Mouse (Mus musculus) liver, embryonic 16.5 days (tissue): ENCODE data around the gene Lipc. TPM values are rescaled to one million over a fixed set of nuclear protein-coding genes. Genes with fewer than 3 reads are reported as not detected.

ENCODE experiments used
- ATAC-seq: fragments of 200-750 bp; cut with Nextera tagmentation; 2 replicates; pipeline ENCODE4 v1.8.0; 2017; ENCODE audit warnings: low read depth, mild to moderate bottlenecking, moderate number of reproducible peaks, moderate library complexity
- H3K27ac ChIP-seq: fragments of 300-500 bp; sonication (generic); 2 replicates; pipeline ENCODE4 v1.5.1; 2014; ENCODE audit warnings: mild to moderate bottlenecking, low read length
- H3K27me3 ChIP-seq: fragments of 300-500 bp; sonication (generic); 2 replicates; pipeline ENCODE4 v1.6.1; 2014; ENCODE audit warnings: low read depth, low read length, mixed read lengths; ENCODE audit not compliant: control insufficient read depth, insufficient read depth
- H3K36me3 ChIP-seq: fragments of 300-500 bp; sonication (generic); 2 replicates; pipeline ENCODE4 v1.6.1; 2014; ENCODE audit warnings: mild to moderate bottlenecking; ENCODE audit not compliant: control insufficient read depth, insufficient read depth
- H3K4me1 ChIP-seq: fragments of 300-500 bp; sonication (generic); 2 replicates; pipeline ENCODE4 v1.6.1; 2014; ENCODE audit warnings: low read depth, low read length, mixed read lengths; ENCODE audit not compliant: control insufficient read depth
- H3K4me2 ChIP-seq: fragments of 300-500 bp; sonication (generic); 2 replicates; pipeline ENCODE4 v1.6.1; 2014; ENCODE audit warnings: low read depth, low read length, mixed read lengths
- H3K4me3 ChIP-seq: fragments of 300-500 bp; sonication (generic); 2 replicates; pipeline ENCODE4 v1.5.1; 2014; ENCODE audit warnings: low read depth, mild to moderate bottlenecking, low read length
- H3K9ac ChIP-seq: fragments of 300-500 bp; sonication (generic); 2 replicates; pipeline ENCODE4 v1.6.1; 2014; ENCODE audit warnings: low read depth, low read length
- H3K9me3 ChIP-seq: fragments of 300-500 bp; sonication (generic); replicated peaks from 2 replicates; pipeline ENCODE4 v1.6.1; 2016; ENCODE audit warnings: low read length; ENCODE audit not compliant: control insufficient read depth
- WGBS: fragments of 180-500 bp; shearing (Covaris S2); extraction: QIAGEN DNeasy Blood & Tissue Kit; methylation state at CpG from one replicate; pipeline ENCODE4 v1.1.7; 2014; ENCODE audit not compliant: insufficient replicate concordance; 5-methylcytosine and 5-hydroxymethylcytosine counted together
- polyA plus RNA-seq: library from polyadenylated mRNA; unstranded; fragments of >200 nt; fragmentation: Nextera tagmentation; extraction: Ambion mirVana; gene quantifications from 2 replicates; pipeline ENCODE4 v1.2.1, GENCODE M21; 2015

Lipc gene
- 44.3 and 45.9 TPM in 2 replicates for polyA plus RNA-seq

GRCm38 (mm10) chr9:70952126-70952525 is at the start of gene Lipc:
Gene Lipc, minus strand, starts transcription at chr9:70952226.
- no peak for ATAC-seq
- no peaks in the 10 kb centered on the region for H3K9me3 ChIP-seq
- no peak within 1 kb of the TSS for H3K27ac ChIP-seq
- no peak within 1 kb of the TSS for H3K9ac ChIP-seq
- H3K4me1 ChIP-seq, result no peaks in the 10 kb centered on the region
- WGBS, result 77% methylated on average over 4 of the region's 4 CpGs
- no peak within 1 kb of the TSS for H3K4me2 ChIP-seq
- no peaks in the 10 kb centered on the region for H3K36me3 ChIP-seq
- H3K27me3 ChIP-seq, result no peaks in the 10 kb centered on the region
- no peak within 1 kb of the TSS for H3K4me3 ChIP-seq

- Histone ChIP-seq H3K27ac (no peak overlapping the region), H3K4me1 (no peaks in the 10 kb centered on the region), H3K27me3 (no peaks in the 10 kb centered on the region), H3K9ac (no peak overlapping the region), H3K4me2 (no peak overlapping the region), H3K36me3 (no peaks in the 10 kb centered on the region), H3K4me3 (no peak overlapping the region), H3K9me3 (no peaks in the 10 kb centered on the region)
- ATAC-seq, result no peak
- 62% methylated on average over 4 of the region's 4 CpGs for WGBS
Observed at GRCm38 (mm10) chr9:70999161-70999560, 47.1 kb upstream of the Lipc start.

- no peak overlapping the region for H3K9ac ChIP-seq
- no peak overlapping the region for H3K4me3 ChIP-seq
- H3K4me2 ChIP-seq, result no peak overlapping the region
- WGBS, result 60% methylated on average over 6 of the region's 6 CpGs
- H3K27me3 ChIP-seq, result no peaks in the 10 kb centered on the region
- H3K9me3 ChIP-seq, result no peaks in the 10 kb centered on the region
- no peaks in the 10 kb centered on the region for H3K4me1 ChIP-seq
- ATAC-seq, result no peak
- H3K27ac ChIP-seq, result no peak overlapping the region
- no peaks in the 10 kb centered on the region for H3K36me3 ChIP-seq
Observed at GRCm38 (mm10) chr9:70998719-70999118, 46.7 kb upstream of the Lipc start.

GRCm38 (mm10) chr9:70993326-70993725 is 41.3 kb upstream of the Lipc start:
- WGBS, result 54% methylated on average over 6 of the region's 6 CpGs
- no peaks in the 10 kb centered on the region for H3K4me1 ChIP-seq
- no peak overlapping the region for H3K9ac ChIP-seq
- H3K36me3 ChIP-seq, result no peaks in the 10 kb centered on the region
- H3K27ac ChIP-seq, result no peak overlapping the region
- H3K27me3 ChIP-seq, result no peaks in the 10 kb centered on the region
- H3K9me3 ChIP-seq, result no peaks in the 10 kb centered on the region
- H3K4me3 ChIP-seq, result no peak overlapping the region
- H3K4me2 ChIP-seq, result no peak overlapping the region
- ATAC-seq, result no peak

- no peak for ATAC-seq
- H3K9ac ChIP-seq, result no peak overlapping the region
- no peaks in the 10 kb centered on the region for H3K36me3 ChIP-seq
- no peaks in the 10 kb centered on the region for H3K27me3 ChIP-seq
- no peaks in the 10 kb centered on the region for H3K4me1 ChIP-seq
- H3K9me3 ChIP-seq, result no peaks in the 10 kb centered on the region
- H3K4me2 ChIP-seq, result no peak overlapping the region
- WGBS, result 65% methylated on average over 5 of the region's 5 CpGs
- H3K4me3 ChIP-seq, result no peak overlapping the region
- H3K27ac ChIP-seq, result no peak overlapping the region
Observed at GRCm38 (mm10) chr9:70991401-70991800, 39.4 kb upstream of the Lipc start.

- peaks cover 2% of the 10 kb centered on the region; the same call in 1 of the 2 replicates for H3K4me1 ChIP-seq
- 42% methylated on average over 2 of the region's 2 CpGs for WGBS
- no peaks in the 10 kb centered on the region for H3K9me3 ChIP-seq
- no peak overlapping the region for H3K4me2 ChIP-seq
- H3K27me3 ChIP-seq, result no peaks in the 10 kb centered on the region
- no peaks in the 10 kb centered on the region for H3K36me3 ChIP-seq
- H3K4me3 ChIP-seq, result no peak overlapping the region
- H3K9ac ChIP-seq, result no peak overlapping the region
- ATAC-seq, result no peak; the same call in 1 of the 2 replicates
- no peak overlapping the region for H3K27ac ChIP-seq
Observed at GRCm38 (mm10) chr9:70987210-70987609, 35.2 kb upstream of the Lipc start.

- Histone ChIP-seq H3K27ac (no peak overlapping the region), H3K4me1 (peaks cover 10% of the 10 kb centered on the region), H3K4me3 (no peak overlapping the region), H3K9me3 (no peaks in the 10 kb centered on the region), H3K36me3 (no peaks in the 10 kb centered on the region), H3K27me3 (no peaks in the 10 kb centered on the region), H3K9ac (no peak overlapping the region), H3K4me2 (no peak overlapping the region)
- 75% methylated on average over 3 of the region's 3 CpGs for WGBS
- ATAC-seq, result no peak
Observed at GRCm38 (mm10) chr9:70982991-70983480, 31.0 kb upstream of the Lipc start.

GRCm38 (mm10) chr9:70981721-70982120 is 29.7 kb upstream of the Lipc start:
- H3K4me2 ChIP-seq, result no peak overlapping the region
- 10% methylated on average over 1 of the region's 1 CpGs for WGBS
- ATAC-seq, result peak; percentile 84
- H3K4me3 ChIP-seq, result no peak overlapping the region
- H3K36me3 ChIP-seq, result no peaks in the 10 kb centered on the region
- H3K27ac ChIP-seq, result no peak overlapping the region
- H3K9ac ChIP-seq, result no peak overlapping the region
- H3K9me3 ChIP-seq, result no peaks in the 10 kb centered on the region
- no peaks in the 10 kb centered on the region for H3K27me3 ChIP-seq
- peaks cover 10% of the 10 kb centered on the region for H3K4me1 ChIP-seq

- no peak for ATAC-seq
- 75% methylated on average over 2 of the region's 2 CpGs for WGBS
- H3K36me3 ChIP-seq, result no peaks in the 10 kb centered on the region
- H3K27me3 ChIP-seq, result no peaks in the 10 kb centered on the region
- no peak overlapping the region for H3K4me2 ChIP-seq
- no peak overlapping the region for H3K27ac ChIP-seq
- no peak overlapping the region for H3K9ac ChIP-seq
- no peaks in the 10 kb centered on the region for H3K9me3 ChIP-seq
- no peak overlapping the region for H3K4me3 ChIP-seq
- peaks cover 10% of the 10 kb centered on the region for H3K4me1 ChIP-seq
Observed at GRCm38 (mm10) chr9:70979641-70980040, 27.6 kb upstream of the Lipc start.
